8 mouse cellular contexts compared by ENCODE assay signal in the genomic region with DNA sequence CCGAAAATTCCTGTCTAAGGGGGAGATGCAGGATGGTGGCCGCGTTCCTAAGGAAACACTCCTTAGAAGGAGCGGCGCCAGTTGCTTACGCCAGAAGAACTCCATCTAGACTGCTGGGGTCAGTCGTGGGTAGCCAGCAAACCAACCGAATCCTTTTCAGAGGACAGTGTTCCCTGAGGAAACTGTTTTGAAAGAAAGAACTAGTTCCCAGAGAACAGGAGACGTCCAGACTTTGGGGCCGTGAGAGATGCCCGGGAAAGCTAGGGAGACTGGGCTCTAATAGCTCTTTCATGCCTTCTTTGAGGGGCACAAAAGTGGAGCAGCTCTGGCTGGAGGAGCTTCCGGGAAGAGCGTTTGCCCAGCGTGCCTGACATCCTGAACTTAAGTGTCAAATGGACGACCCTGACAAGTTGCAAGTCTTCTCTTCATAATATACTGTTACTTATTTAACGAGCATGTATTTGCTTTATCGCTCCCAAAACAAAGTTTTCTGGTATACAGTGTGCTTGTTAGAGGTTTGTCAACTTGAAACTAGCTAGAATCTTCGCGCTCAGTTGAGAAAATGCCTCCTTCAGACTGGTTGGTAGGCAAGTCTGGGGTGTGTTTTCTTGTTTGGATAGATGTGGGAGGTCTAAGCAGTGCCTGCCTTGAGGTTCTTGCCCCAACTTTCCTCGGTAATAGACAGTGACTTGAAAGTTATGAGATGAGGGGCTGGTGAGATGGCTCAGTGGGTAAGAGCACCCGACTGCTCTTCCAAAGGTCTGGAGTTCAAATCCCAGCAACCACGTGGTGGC. TPM values are rescaled to one million over a fixed set of nuclear protein-coding genes. Genes with fewer than 3 reads are reported as not detected.
DNase-seq lines count a peak whose midpoint lies in the region; ATAC-seq and TF ChIP-seq lines count a peak whose summit lies in the region.

No protein-coding gene starts in this region.

- peak overlapping the region; percentile 92 for H3K4me3 ChIP-seq in kidney, adult 2 months (ENCODE audit: insufficient read depth, low read depth, low read length)
- peak overlapping the region; percentile 93 for H3K4me3 ChIP-seq in E14TG2a.4 (replicated peaks; ENCODE audit: low read length)
- peak overlapping the region; percentile 48 for H3K4me3 ChIP-seq in hindbrain, postnatal 0 days (ENCODE audit: low read length)

- H3K9me3 ChIP-seq in E14TG2a.4 (ENCODE audit: low read length) = no peaks in the 10 kb centered on the region
- H3K9me3 ChIP-seq in hindbrain, postnatal 0 days (ENCODE audit: low read length) = no peaks in the 10 kb centered on the region

- WGBS in kidney, adult 2 months = 1% methylated on average over 22 of the region's 22 CpGs
- WGBS in hindbrain, postnatal 0 days = 5% methylated on average over 22 of the region's 22 CpGs

- H3K36me3 ChIP-seq in kidney, adult 2 months (ENCODE audit: control insufficient read depth, insufficient read depth, low read length) = peaks cover under 1% of the 10 kb centered on the region; the same call in 1 of the 2 replicates
- H3K36me3 ChIP-seq in E14TG2a.4 (ENCODE audit: insufficient read depth, low read length) = peaks cover 32% of the 10 kb centered on the region
- peaks cover 20% of the 10 kb centered on the region; the same call in 1 of the 2 replicates for H3K36me3 ChIP-seq in hindbrain, postnatal 0 days (ENCODE audit: insufficient read depth, low read length)

- H3K9ac ChIP-seq in hindbrain, postnatal 0 days (replicated peaks; ENCODE audit: low read length) = peak overlapping the region; percentile 51

- H3K4me2 ChIP-seq in hindbrain, postnatal 0 days (ENCODE audit: low read depth, low read length) = peak overlapping the region; percentile 60

- ATAC-seq in hindbrain, postnatal 0 days = peak; percentile 71
- peak; percentile 9; the same call in 1 of the 2 replicates for ATAC-seq in megakaryocyte-erythroid progenitor cell, adult 5-6 weeks (replicated peaks; ENCODE audit: low FRiP score, low TSS enrichment, poor library complexity, severe bottlenecking)

- H3K4me1 ChIP-seq in kidney, adult 2 months (ENCODE audit: control insufficient read depth, insufficient read depth, low read length) = no peaks in the 10 kb centered on the region; the same call in 1 of the 2 replicates
- H3K4me1 ChIP-seq in E14TG2a.4 (replicated peaks; ENCODE audit: low read depth, low read length) = peaks cover 81% of the 10 kb centered on the region
- H3K4me1 ChIP-seq in hindbrain, postnatal 0 days (ENCODE audit: insufficient read depth, low read length) = 0 out of 2 replicates have a peak, but pooled peaks cover 3% of the 10 kb centered on the region

- TF ChIP-seq CTCF in kidney, adult 2 months (conservative IDR thresholded peaks at IDR 0.05; ENCODE audit: insufficient read depth, insufficient read length, low read depth, low read length) = no peak
- no peak for TF ChIP-seq CTCF in E14TG2a.4 (conservative IDR thresholded peaks at IDR 0.05; ENCODE audit: low read length)
- peak; percentile 45 for TF ChIP-seq CTCF in hindbrain, postnatal 0 days (IDR thresholded peaks at IDR 0.05; ENCODE audit: low read depth)

- TF ChIP-seq POLR2A in kidney, adult 2 months (IDR thresholded peaks at IDR 0.05; ENCODE audit: low read depth, low read length) = no peak

- H3K27ac ChIP-seq in kidney, adult 2 months (ENCODE audit: insufficient read depth, low read depth, low read length) = peak overlapping the region; percentile 98
- peak overlapping the region; percentile 94 for H3K27ac ChIP-seq in hindbrain, postnatal 0 days

- no peaks in the 10 kb centered on the region for H3K27me3 ChIP-seq in kidney, adult 2 months (replicated peaks; ENCODE audit: control insufficient read depth, insufficient read depth, low read length)
- H3K27me3 ChIP-seq in E14TG2a.4 (ENCODE audit: insufficient read depth, low read length) = no peaks in the 10 kb centered on the region
- no peaks in the 10 kb centered on the region for H3K27me3 ChIP-seq in hindbrain, postnatal 0 days (ENCODE audit: insufficient read depth, low read length)

- DNase-seq in kidney, adult 2 months = no peak
- no peak for DNase-seq in kidney, adult 18-20 months
- DNase-seq in embryo, embryonic 9.5 days (ENCODE audit: extremely low spot score) = peak; percentile 25
- peak; percentile 83 for DNase-seq in hindbrain, postnatal 0 days (ENCODE audit: low spot score)
- no peak for DNase-seq in layer of hippocampus, adult 11-12 months (ENCODE audit: low spot score)
- no peak for DNase-seq in urinary bladder, postnatal 36 days (ENCODE audit: low spot score in 2 of 2)

RNA-seq across cellular contexts. Expression of gene Mcrs1, which starts 0.8 kb away (rescaled TPM):
- 70.6 and 81.3 TPM in 2 replicates for polyA plus RNA-seq in kidney, adult 2 months (2012; rRNA removed)
- 228 and 229 TPM in 2 replicates for total RNA-seq in hindbrain, postnatal 0 days (2014; rRNA removed)
- 199 and 206 TPM in 2 replicates for polyA plus RNA-seq in hindbrain, postnatal 0 days (2015; fragmentation: Nextera tagmentation; extraction: Ambion mirVana)
- total RNA-seq in megakaryocyte-erythroid progenitor cell, adult 5-6 weeks (2014; fragmentation: Nextera tagmentation) = 59.7 and 60.4 TPM in 2 replicates
- total RNA-seq in megakaryocyte-erythroid progenitor cell, adult 5-6 weeks (2017) = 23.4 and 35.3 TPM in 2 replicates

RNA-seq across cellular contexts. Expression of gene Kcnh3, which starts 27.9 kb away (rescaled TPM):
- polyA plus RNA-seq in kidney, adult 2 months (2012; rRNA removed) = 0.38 and 0.42 TPM in 2 replicates
- total RNA-seq in hindbrain, postnatal 0 days (2014; rRNA removed) = 1.8 and 3.6 TPM in 2 replicates
- 0.91 and 1.2 TPM in 2 replicates for polyA plus RNA-seq in hindbrain, postnatal 0 days (2015; fragmentation: Nextera tagmentation; extraction: Ambion mirVana)
- total RNA-seq in megakaryocyte-erythroid progenitor cell, adult 5-6 weeks (2014; fragmentation: Nextera tagmentation) = not detected in 2 replicates
- not detected in 2 replicates for total RNA-seq in megakaryocyte-erythroid progenitor cell, adult 5-6 weeks (2017)

RNA-seq across cellular contexts. Expression of gene Prpf40b, which starts 42.3 kb away (rescaled TPM):
- 48.0 and 59.4 TPM in 2 replicates for polyA plus RNA-seq in kidney, adult 2 months (2012; rRNA removed)
- 90.2 and 94.2 TPM in 2 replicates for total RNA-seq in hindbrain, postnatal 0 days (2014; rRNA removed)
- 101 and 110 TPM in 2 replicates for polyA plus RNA-seq in hindbrain, postnatal 0 days (2015; fragmentation: Nextera tagmentation; extraction: Ambion mirVana)
- total RNA-seq in megakaryocyte-erythroid progenitor cell, adult 5-6 weeks (2014; fragmentation: Nextera tagmentation) = 26.2 and 41.2 TPM in 2 replicates
- 1.4 and 3.5 TPM in 2 replicates for total RNA-seq in megakaryocyte-erythroid progenitor cell, adult 5-6 weeks (2017)

RNA-seq across cellular contexts. Expression of gene Fam186b, which starts 43.1 kb away (rescaled TPM):
- 0.13 and 0.24 TPM in 2 replicates for polyA plus RNA-seq in kidney, adult 2 months (2012; rRNA removed)
- total RNA-seq in hindbrain, postnatal 0 days (2014; rRNA removed) = 0.86 and 1.3 TPM in 2 replicates
- polyA plus RNA-seq in hindbrain, postnatal 0 days (2015; fragmentation: Nextera tagmentation; extraction: Ambion mirVana) = 1.3 and 1.4 TPM in 2 replicates
- total RNA-seq in megakaryocyte-erythroid progenitor cell, adult 5-6 weeks (2014; fragmentation: Nextera tagmentation) = not detected in 2 replicates
- total RNA-seq in megakaryocyte-erythroid progenitor cell, adult 5-6 weeks (2017) = not detected in 2 replicates

Comparison
In these comparisons a context has a peak if more than half of its experiments do, and no peak if none do; other contexts are left out.
1. DNase-seq: peak in embryo, embryonic 9.5 days (single experiment) and hindbrain, postnatal 0 days (single experiment); none in kidney, adult 2 months (single experiment), kidney, adult 18-20 months (single experiment), layer of hippocampus, adult 11-12 months (single experiment) and urinary bladder, postnatal 36 days (0 of 2).
2. Peak in every context shown above with its lines, with median percentiles within 50 percentile points of each other: H3K4me3 ChIP-seq.